10 mouse cellular contexts compared by ENCODE assay signal in genomic region chr16:42910716-42911115, GRCm38 (mm10). TPM values are rescaled to one million over a fixed set of nuclear protein-coding genes. Genes with fewer than 3 reads are reported as not detected.
A peak's percentile ranks its signal among the peaks of the same experiment; 100 is the strongest.
DNase-seq lines count a peak whose midpoint lies in the region; ATAC-seq and TF ChIP-seq lines count a peak whose summit lies in the region.
"Had no signal": no experiment of that assay in that cellular context is flagged by ENCODE, and none has a peak within 500 bp of the region (broad histone marks: within the 10 kb centered on the region; RNA-seq: fewer than 3 reads in every experiment).

No protein-coding gene starts in this region.

- no peak for ATAC-seq in kidney, embryonic 14.5 days (ENCODE audit: low FRiP score, low TSS enrichment)
- ATAC-seq in intestine, embryonic 15.5 days: no peak

- H3K9me3 ChIP-seq in kidney, embryonic 14.5 days (ENCODE audit: control insufficient read depth, low read length): no peaks in the 10 kb centered on the region
- no peaks in the 10 kb centered on the region for H3K9me3 ChIP-seq in intestine, embryonic 15.5 days
- H3K9me3 ChIP-seq: hindbrain, embryonic 15.5 days; neural tube, embryonic 15.5 days had no signal

- no peak overlapping the region for H3K9ac ChIP-seq in kidney, embryonic 14.5 days (ENCODE audit: low read depth, low read length)
- H3K9ac ChIP-seq in intestine, embryonic 15.5 days: no peak overlapping the region
- H3K9ac ChIP-seq: hindbrain, embryonic 15.5 days; neural tube, embryonic 15.5 days had no signal

- 0 out of 2 replicates have a peak, but pooled peaks cover 9% of the 10 kb centered on the region for H3K4me1 ChIP-seq in kidney, embryonic 14.5 days (ENCODE audit: control insufficient read depth, insufficient read depth, low read length)
- peaks cover 12% of the 10 kb centered on the region; the same call in 1 of the 2 replicates for H3K4me1 ChIP-seq in cerebellum, adult 2 months (ENCODE audit: control insufficient read depth, insufficient read depth, low read length)
- 0 out of 2 replicates have a peak, but pooled peaks cover 2% of the 10 kb centered on the region for H3K4me1 ChIP-seq in intestine, embryonic 15.5 days (replicated peaks)

- no peak overlapping the region for H3K4me2 ChIP-seq in kidney, embryonic 14.5 days (replicated peaks; ENCODE audit: low read depth, low read length)
- no peak overlapping the region for H3K4me2 ChIP-seq in intestine, embryonic 15.5 days (replicated peaks)
- H3K4me2 ChIP-seq: neural tube, embryonic 15.5 days had no signal

- no peak for TF ChIP-seq CTCF in cerebellum, adult 2 months (IDR thresholded peaks at IDR 0.05; ENCODE audit: borderline replicate concordance, insufficient read depth, low read depth, low read length)

- no peaks in the 10 kb centered on the region for H3K27me3 ChIP-seq in kidney, embryonic 14.5 days (ENCODE audit: control insufficient read depth, insufficient read depth, low read length)
- H3K27me3 ChIP-seq in cerebellum, adult 2 months (ENCODE audit: control insufficient read depth, insufficient read depth, low read length): no peaks in the 10 kb centered on the region
- H3K27me3 ChIP-seq in intestine, embryonic 15.5 days (replicated peaks): no peaks in the 10 kb centered on the region
- H3K27me3 ChIP-seq: hindbrain, embryonic 15.5 days; neural tube, embryonic 15.5 days had no signal

- TF ChIP-seq POLR2A in cerebellum, adult 2 months (IDR thresholded peaks at IDR 0.05; ENCODE audit: borderline replicate concordance, insufficient read depth, low read length): no peak

- peak; percentile 48 for DNase-seq in kidney, adult 9 months
- DNase-seq in cerebellum, adult 2 months: peak; percentile 61 to 79
- peak; percentile 59 for DNase-seq in heart, adult 8-10 months (ENCODE audit: low spot score)
- DNase-seq in lung, postnatal 14 days: peak; percentile 18
- DNase-seq in urinary bladder, adult 18-20 months (ENCODE audit: low spot score in 2 of 2): no peak
- DNase-seq in retina, postnatal 1 day: no peak

- no peak overlapping the region for H3K4me3 ChIP-seq in kidney, embryonic 14.5 days (ENCODE audit: low read length)
- H3K4me3 ChIP-seq in cerebellum, adult 2 months (replicated peaks; ENCODE audit: insufficient read depth, low read depth, low read length): no peak overlapping the region
- H3K4me3 ChIP-seq in intestine, embryonic 15.5 days (replicated peaks): no peak overlapping the region
- H3K4me3 ChIP-seq: hindbrain, embryonic 15.5 days; neural tube, embryonic 15.5 days had no signal

- WGBS in kidney, embryonic 14.5 days: 81% methylated on average over 3 of the region's 3 CpGs
- WGBS in cerebellum, adult 2 months: 7% methylated on average over 3 of the region's 3 CpGs
- 56% methylated on average over 3 of the region's 3 CpGs for WGBS in intestine, embryonic 15.5 days

- H3K36me3 ChIP-seq in kidney, embryonic 14.5 days (ENCODE audit: control insufficient read depth, insufficient read depth, low read length): no peaks in the 10 kb centered on the region
- H3K36me3 ChIP-seq in intestine, embryonic 15.5 days: no peaks in the 10 kb centered on the region
- H3K36me3 ChIP-seq: hindbrain, embryonic 15.5 days; neural tube, embryonic 15.5 days had no signal

- no peak overlapping the region for H3K27ac ChIP-seq in kidney, embryonic 14.5 days (ENCODE audit: low read depth, low read length)
- peak overlapping the region; percentile 58 for H3K27ac ChIP-seq in cerebellum, adult 2 months (ENCODE audit: insufficient read depth, low read length)
- H3K27ac ChIP-seq in intestine, embryonic 15.5 days: no peak overlapping the region
- H3K27ac ChIP-seq: hindbrain, embryonic 15.5 days; neural tube, embryonic 15.5 days had no signal

RNA-seq across cellular contexts. Expression of gene Zbtb20, which starts 35.0 kb away (rescaled TPM):
- 43.3 and 44.5 TPM in 2 replicates for polyA plus RNA-seq in kidney, embryonic 14.5 days (2014; fragmentation: Nextera tagmentation; extraction: Ambion mirVana)
- polyA plus RNA-seq in cerebellum, adult 2 months (2012; rRNA removed): 22.1 and 25.2 TPM in 2 replicates
- total RNA-seq in heart, adult 8-10 months (2022): 100 to 1,000 TPM; 199 to 236 (median 206) TPM
- polyA plus RNA-seq in intestine, embryonic 15.5 days (2015; fragmentation: Nextera tagmentation; extraction: Ambion mirVana): 18.8 and 21.1 TPM in 2 replicates

Comparison
In these comparisons a context has a peak if more than half of its experiments do, and no peak if none do; other contexts are left out.
1. DNase-seq: peak in kidney, adult 9 months (single experiment), cerebellum, adult 2 months (2 of 2), heart, adult 8-10 months (single experiment) and lung, postnatal 14 days (single experiment); none in urinary bladder, adult 18-20 months (0 of 2) and retina, postnatal 1 day (single experiment).